Mouse (Mus musculus) right cerebral cortex, postnatal 14 days (tissue): Measurements from ENCODE around the gene Gm42417.

Source experiments
- DNase-seq: peaks from one replicate; pipeline ENCODE4 v3.0.0; 2022

The Gm42417 gene

DNA sequence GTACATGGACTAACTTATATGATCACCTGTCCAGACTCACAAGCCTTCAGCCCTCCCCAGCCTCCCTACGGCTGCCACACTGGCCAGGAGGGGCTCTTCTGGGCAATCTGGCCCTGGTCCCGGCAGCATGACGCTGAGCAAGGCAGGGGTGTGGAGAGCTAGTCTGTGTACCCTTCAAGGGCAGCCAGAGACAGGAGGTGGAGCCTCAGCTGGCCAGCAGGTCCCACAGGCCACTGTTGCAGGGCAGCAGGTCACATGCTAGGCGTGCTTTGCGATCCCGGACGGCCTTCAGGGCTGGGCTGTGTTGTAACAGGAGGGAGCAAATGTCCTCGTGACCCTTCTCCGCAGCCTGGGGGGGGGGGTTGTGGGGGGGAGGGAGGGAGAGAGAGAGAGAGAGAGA is at the start of gene Gm42417:
TSS of gene Gm42417 (minus strand) at position 244 of the 400 bp plus-strand sequence.
- no peak for DNase-seq

DNA sequence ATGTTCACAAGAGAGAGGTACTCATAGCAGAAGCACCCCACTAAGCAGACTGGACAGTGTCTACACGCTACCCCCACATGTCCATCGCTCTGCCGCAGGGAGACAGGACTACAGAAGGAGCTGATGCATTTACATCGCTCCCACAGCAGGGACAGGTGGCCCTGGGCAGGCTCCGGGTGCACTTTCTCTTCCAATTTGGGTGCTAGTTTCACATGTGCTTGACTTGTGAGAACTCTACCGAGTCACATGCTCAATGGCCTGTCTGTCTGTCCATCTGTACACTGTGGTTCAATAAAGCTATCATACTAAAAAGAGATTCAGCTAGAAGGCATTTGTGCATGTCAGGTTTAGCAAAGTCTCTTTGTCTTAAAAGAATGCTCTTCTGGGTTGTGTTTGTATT is 48.6 kb upstream of the Gm42417 start:
- no peak for DNase-seq

DNA sequence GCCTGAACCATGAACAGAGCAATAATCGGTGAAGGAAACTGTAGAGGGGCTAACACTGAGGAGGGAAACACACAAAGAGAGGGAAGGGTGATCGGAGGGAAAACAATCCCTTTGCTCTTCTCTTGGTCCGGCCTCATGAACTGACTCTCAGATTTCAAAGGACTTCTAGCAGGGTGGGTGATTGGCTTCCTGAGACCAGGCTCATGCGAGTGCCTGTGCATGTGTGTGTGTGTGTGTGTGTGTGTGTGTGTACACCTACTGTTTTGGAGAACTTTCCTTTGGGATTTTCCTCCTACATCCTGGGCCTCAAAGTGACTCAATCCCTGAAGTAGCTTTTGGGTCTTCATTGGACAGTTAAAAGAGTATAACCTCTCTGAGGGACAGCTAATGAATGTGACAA is 47.1 kb upstream of the Gm42417 start:
- no peak for DNase-seq

DNA sequence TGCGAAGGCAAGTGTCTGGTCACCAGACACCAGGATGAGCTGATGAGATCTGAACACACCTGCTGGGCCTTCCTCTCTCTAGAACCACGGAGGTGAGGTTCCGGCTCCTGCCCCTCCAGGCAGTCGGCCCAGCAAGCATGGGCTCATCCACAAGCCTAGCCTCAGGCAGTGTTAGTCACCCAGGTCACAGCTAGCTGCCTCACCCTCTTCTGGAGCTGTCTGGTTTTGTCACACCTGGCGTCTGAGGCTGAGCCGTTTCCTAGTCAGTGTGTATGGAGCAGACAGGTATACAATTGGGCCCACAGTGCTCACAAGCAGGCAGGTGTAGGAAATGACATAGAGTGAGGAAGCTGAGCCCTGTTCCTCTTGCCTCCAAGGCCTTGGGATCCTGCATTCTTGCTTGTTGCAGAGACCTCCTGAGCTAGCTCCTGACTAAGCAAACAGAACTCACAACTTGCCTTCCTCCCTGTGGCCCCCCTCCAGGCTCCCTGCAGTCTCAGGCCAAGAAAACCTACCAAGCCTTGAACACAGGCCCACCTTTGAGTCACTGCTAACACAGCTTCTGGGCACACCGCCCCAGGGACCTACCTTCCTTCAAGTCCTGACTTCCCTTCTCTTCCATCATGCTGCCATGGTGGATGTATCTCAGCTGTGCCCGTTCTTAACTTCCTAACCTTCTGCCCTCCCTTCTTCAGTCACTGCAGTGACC is 44.3 kb upstream of the Gm42417 start:
- no peak for DNase-seq

DNA sequence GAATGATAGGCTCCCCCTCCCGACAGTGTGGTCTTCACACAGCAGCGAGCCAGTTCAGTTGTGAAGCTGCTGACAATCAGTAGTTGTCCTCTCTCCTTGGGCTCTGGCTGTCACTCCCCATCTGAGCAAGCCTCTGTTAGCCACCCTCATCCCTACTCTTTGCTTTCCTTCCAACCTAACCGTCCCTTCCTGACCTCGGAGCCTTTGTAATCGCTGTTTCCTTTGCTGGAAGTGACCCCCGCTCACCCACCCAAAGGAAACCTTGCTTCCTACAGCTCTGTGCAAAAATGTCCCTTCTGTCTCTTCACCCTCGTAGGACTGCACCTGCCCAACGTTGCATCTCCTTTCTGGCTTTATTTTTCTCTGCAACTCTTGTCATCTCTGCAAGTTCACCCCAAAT is 43.0 kb upstream of the Gm42417 start:
- no peak for DNase-seq

DNA sequence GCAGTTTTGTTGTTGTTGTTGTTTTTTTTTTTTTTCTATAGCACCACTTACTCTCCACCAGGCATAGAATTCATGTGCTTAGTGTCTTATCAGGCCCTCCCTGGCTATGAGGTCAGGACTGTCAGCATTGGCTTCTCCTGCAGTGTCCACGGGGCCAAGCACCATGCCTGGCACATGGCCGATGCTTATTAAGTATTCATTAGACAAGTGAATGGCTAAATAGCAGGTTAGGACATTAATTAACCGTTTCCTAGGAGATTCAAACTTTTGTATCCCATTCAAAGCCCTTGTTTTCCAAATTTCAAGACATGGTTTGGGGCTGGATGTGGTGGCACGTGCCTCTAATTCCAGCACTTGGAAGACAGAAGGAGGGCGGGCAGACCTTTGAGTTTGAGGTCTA is 42.0 kb upstream of the Gm42417 start:
- DNase-seq = no peak

DNA sequence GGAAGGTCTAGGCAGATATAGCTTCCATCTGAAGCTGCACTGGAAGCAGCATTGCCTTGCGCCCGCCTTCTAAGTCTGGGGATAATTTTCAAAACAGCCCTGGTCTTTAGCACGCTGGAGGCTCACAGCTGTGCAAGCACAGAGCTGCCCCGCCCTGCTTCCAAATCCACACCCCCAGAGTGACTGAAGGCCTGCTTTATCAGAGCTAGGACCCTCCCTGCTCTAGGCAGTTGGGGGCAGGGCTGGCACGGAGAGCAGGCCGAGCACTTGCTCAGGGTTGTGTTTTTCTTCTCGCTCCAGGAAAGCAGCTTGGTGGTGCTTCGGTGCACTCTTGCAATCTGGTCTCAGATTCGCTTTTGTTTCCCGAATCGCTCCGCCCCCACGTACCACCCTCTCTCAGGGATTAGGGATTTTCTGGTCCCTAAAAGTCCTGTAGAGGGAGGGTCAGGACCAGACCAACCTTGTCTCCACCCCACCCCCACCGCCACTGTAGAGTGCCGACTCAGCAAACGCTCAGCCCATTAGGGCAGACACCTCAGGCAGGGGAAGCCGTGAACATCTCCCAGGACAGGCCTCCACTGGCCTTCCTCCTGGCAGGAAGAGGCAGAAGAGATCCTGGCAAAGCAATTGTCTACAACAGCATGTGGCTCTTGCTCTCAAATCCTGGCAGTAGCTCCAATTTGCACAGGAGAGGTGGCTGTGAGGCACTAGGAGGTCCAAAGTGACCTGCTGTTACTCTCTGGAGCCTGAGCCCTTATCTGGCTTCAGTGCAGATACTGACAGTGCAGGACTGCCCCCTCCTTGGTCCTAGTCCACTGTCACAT is 41.4 kb upstream of the Gm42417 start:
- DNase-seq = peak; percentile 50

DNA sequence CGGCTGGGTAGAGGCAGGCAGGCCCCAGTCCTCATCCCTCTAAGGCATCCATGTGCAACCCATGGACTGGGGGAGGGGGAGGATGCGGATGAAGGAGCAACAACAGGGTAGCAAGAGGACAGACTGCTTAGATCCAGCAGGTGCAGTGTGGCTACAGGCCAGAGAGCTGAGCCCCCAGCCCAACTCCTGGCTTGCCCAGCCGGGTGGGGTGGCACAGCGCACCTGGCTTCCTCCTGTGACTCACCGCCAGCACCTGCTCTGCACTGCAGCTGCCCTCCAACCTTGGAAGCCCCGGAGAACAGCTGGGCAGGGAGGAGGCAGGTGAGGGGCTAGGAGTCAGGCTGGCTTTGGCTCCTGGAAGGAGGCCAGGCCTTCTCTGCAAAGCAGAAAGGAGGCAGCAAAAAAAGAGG is 40.8 kb upstream of the Gm42417 start:
- no peak for DNase-seq

DNA sequence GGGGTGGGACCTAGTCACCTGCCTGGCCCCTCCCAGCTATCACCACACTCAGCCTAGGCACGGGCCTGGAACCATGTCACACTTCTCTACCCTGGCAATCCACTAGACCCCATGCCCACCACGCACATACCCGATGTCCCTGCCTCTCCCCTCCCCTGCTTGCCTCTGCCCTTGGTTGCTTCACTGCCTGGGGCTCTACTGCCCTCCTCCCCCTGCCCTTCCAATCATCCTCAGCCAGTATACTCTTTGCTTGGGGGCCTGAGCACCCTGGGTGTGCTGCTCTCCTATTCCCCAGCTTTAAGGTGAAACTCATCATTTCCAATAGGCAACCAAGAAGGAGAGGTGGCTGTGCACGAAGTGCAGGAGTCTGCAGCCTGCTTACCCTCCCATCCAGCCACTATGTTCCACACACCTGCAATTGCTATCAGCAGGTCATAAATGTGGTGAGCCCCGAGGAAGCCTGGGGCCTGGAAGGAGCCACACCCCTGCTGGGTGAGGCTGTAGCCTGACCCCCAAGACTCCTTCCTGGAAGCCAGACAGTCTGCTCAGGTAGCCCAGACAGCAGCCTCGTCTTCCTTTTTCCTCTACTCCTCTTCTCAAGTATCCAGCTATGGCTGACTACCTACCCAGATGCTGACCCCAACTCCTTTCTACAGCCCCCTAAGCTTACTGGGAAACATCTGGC is 37.9 kb upstream of the Gm42417 start:
- DNase-seq = no peak

DNA sequence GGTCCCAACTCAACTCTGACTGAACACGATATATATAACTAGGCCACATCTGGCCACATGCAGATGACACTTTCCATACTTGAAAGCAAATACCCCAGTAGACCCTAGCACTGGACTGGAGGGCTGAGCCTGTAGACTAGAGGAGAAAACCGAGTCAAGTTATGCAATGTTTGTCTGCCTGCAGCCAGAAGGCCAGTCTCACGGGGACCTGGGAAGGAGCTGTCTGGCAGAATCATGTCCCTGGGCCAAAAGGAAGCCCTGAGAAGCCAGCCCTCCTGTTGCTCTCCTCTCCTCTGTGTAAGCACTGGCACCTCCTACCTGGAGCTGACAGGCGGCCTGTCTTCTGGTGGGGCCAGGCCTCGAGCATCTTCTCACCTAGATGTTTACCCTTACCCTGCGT is 36.1 kb upstream of the Gm42417 start:
- DNase-seq = no peak

DNA sequence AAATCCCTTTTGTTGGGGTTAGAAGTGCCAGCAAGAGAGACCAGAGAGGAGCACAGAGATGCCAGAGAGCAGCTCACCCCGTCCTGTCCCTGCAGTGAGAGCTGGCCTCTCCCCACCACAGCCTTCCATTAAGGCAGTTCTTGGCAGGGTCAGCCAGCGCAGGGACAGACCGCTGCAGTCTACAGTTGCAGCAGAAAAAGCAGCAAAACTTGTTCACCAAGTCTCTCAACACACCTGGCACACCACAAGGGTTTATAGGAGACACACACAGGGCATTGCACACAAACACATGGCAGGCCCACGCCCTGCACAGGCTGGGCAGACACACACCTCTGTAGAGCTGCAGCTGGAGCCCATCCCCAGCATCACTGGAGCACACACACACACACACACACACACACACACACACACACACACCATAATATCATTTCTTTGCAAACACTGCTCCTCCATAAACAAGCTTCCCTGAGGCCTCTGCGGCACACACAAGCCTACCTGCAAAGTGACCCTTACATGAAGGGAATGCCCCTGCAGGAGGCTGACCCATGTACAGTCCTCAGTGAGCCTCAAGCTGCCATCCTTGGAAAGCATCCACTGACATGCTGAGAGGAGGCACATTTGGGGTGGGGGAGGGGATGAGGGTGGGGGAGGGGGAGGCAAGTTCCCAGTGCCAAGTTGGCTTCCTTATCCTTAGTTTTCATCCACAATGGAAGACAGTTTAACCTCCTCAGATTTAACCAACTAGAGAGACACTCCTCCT is 35.1 kb upstream of the Gm42417 start:
- DNase-seq = no peak

DNA sequence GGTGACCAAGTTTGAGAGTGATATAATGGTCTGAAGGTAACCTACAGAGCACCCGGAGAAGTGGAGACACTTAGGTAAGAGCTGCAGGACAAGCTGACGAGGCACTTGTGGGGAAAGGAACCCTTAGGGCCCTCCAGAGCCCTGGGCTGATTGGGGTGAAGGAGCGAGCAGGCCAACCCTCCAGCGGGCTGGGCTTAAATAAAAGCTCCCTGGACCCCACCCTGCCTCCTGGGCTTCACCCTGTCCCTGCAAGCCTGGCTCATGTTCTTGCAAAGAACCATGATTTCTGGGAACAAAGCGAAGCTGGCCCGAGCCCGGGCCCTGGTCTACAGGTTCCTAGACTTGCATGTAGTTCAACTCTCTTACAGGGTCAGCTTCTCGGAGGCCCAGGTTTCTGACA is 34.3 kb upstream of the Gm42417 start:
- no peak for DNase-seq

DNA sequence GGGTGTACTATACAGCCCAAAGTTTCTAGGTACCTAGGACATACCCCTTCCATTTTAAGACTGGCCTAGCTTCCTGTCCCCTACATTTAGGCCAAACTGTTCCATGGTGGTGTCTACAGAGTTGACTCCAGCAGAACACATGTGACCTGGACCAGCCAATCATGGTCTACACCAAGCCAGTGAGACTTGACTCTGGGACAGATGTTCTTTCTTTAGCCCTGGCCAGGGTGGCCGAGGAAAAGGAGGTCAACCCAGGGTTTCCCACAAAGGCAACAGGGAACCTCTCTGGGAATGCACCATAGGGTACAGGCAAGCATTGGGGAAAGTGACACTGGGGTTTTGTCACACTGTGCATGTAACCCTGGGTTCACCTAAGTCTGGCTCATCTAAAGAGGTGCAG is 33.5 kb upstream of the Gm42417 start:
- no peak for DNase-seq

DNA sequence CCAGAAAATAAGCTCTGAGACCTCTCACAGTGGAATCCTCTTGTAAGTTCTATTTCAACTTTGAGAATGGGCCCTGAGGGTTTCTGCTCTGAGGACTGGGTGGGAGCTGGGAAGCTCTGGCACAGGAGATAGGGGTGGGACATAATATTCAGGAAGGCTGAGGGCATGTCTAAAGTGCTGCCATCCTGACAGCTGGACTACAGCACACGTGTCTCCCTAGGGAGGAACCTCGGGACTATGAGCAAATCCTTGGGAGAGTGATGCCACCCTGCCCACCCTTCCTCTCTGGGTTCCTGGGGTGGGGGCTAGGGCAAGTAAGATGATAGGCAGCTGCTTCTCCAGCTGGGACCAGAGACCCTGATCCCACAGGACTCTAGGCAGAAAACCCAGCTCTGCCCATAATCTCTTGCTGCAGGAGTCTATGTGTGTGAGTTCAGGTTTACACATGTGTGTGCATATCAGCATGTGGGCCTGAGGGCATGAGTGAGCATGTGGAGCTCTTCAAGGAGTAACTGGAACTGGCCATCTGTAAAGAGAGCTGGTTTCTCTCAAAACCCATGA is 33.0 kb upstream of the Gm42417 start:
- no peak for DNase-seq

DNA sequence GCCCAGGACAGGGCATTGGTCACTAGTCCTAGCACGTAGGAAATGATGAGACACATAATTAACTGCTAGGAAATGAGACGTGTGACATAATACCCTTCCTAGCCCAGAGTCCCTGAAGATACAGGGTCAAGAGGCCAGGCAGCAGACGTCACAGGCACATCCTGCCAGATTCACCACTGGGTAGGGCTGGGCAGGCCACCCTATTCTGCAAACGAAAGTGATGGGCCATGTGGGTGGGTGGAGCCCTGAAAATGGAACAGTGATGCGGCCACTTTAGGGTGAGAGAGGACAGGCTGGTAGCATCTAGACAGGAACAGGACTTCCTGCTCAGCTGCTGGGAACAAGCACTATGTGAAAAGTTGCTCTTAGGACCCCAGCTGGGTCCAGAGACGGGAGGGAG is 32.4 kb upstream of the Gm42417 start:
- DNase-seq = no peak

DNA sequence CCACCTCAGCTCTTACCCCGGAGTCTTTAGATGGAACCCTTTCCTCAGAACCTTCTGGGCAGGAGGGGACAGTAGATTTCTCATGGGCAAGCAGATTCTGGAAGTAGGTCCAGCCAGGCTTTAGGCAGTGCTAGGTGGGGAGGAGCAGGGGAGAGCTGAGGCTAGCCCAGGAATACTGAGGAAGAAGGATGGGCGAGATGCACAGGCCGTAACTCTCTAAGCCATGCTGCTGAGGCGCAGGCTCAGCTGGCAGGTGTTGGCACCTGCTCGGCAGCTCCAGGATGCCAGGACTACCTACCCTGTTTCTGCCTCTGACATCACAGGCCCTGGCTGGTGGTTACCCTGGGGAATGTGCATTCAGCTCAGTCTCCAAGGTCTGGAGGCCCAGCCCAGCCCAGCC is 31.1 kb upstream of the Gm42417 start:
- no peak for DNase-seq

DNA sequence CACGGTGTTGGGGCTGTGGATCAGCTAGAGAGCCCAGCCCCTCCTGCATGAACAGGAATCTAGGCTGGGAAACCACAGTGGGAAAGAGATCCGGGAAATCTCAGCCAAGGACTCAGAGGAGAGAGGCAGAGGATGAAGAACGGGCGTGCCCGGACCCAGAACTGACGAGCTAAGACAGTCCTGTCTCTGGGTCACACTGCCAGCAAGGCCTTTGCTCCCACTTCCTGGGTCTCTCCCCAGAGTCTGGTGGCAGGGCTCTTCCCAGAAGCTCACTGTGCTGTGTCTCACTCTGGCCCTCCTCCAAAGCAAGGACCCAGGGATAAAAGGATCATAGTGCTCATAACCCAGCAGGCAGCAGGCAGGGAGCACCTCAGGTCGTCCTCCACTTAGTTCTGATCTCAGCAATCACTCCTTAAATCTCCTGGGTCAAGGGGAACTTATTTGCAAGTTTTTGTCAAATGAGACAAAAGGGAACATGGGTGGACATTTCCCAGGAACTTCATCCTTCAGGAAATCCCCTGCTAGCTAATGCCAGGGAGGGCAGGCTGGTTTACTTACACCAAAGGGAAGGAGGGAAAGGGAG is 30.6 kb upstream of the Gm42417 start:
- no peak for DNase-seq

DNA sequence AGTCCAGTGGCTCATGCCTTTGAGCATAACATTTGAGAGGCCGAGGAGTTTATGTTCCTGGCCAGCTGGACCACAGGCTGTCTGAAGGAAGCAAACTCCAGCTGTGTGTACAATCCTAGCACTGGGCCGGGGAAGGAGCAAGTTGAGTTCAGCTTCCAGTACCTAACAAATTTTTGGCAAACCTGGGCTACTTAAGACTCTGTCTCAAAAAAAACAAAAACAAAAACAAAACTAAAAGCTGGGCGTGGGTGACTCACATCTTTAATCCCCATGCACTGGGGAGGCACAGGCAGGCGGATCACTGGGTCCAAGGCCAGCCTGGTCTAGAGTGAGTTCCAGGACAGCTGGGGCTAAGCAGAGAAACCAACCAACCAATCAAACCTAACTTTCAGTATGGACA is 29.5 kb upstream of the Gm42417 start:
- DNase-seq = no peak

DNA sequence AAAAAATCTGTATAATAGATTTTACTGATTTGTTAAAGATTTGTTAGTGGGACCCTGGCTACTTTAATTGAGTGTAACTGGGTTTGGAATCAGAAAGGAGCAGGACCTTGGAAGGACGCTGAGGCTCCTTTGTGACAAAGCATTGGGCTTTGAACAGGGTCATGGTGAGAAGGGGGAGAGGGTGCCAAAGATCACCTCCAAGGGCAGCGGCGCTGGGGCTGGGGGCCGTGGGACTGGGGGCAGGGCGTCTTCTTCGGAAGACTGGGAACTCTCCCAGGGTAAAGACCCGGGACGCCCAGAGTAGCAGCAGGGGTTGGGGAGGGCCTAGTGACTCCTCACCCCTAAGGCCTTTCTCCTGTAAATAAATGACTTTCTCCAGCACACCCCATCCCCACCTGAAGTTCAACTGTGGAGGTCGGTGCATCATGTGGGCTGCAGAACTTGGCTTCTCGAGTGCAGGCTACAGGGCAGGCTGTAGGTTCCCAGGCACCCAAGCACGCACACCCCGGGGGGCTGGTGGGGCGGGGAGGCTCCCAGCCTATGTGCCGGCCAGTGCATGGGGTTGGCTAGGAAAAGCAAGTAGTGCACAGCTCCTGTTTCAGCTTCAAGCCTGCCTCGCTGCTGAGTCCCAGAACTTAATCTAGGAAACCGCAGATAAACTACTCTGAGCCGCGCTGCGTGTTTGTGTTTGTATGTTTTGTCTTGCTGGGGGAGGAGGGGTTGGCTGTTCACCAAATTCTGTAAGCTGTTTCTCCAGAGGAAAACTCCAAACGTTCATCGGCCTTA is 28.8 kb upstream of the Gm42417 start:
- no peak for DNase-seq

DNA sequence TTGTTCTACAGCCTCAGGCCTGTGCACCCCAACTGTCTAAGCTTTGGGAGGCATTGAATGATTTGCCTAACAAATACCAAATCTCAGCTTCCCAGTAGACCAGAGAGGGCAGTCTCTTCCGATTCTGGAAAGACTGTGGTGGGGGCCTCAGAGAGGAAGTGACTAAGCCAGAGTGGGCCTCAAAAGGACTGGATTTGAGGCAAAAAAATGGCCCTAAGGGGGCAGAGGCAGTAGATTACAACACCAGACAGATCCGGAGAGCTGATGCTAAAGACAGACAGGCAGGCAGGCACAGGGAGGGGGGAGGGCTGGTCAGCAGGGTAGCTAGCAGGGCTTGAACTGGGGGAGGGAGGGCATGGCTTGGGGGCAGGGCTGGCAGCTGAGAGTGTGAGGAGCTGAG is 27.2 kb upstream of the Gm42417 start:
- DNase-seq = no peak

DNA sequence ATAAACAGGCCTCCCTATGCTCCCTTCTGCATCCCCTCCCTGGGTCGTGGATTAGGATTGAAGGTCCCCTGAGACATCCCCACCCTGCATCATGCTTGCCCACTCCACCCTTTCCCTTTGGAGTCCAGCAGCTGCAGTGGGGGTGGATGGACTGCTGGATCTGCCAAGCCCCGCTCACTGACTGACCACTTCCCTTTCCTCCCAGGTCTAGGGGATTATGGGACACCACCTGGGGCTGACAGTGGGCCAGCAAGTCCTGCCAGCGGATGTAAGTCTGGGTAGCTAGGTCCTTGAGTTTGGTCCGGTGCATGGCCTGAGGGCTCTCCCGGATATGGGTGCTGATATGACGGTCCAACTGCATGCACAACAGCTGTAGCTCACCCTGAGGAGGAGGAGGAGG is 24.9 kb upstream of the Gm42417 start:
- DNase-seq = no peak

DNA sequence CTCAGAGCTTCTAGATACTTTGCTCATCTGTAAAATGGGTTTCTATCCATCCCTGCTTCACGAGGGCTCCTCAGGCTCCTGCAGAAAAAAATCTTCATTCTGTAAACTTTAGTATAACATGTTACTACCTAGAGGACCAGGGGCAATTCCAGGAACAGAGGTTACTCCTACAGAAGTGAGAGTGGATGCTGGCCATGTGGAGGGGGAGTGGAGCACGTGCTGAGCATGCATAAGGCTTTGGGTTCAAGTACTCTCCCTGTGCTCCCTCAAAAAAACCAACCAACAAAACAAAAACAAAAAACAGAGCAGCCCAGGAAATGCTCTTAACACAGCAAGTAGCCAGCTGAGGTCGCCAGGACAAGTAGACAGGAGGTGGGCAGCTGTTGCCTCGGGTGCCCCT is 24.4 kb upstream of the Gm42417 start:
- DNase-seq = no peak
